Mouse (Mus musculus) lung, adult 2 months (tissue): Measurements from ENCODE around the gene Prr5.

ENCODE experiments used
- CTCF ChIP-seq: fragments of 200-500 bp; IDR thresholded peaks from 2 replicates; pipeline ENCODE4 v1.5.1; 2011; ENCODE audit warnings: mild to moderate bottlenecking, low read length, control low read depth; ENCODE audit not compliant: insufficient read depth
- POLR2A ChIP-seq: fragments of 200-500 bp; IDR thresholded peaks from 2 replicates; pipeline ENCODE4 v1.6.1; 2011; ENCODE audit warnings: low read depth, mild to moderate bottlenecking, control low read depth, low read length, borderline replicate concordance; ENCODE audit errors: extremely low read depth

GRCm38 (mm10) chr15:84679794-84680193, 10.4 kb downstream of the Prr5 start:
- TF ChIP-seq CTCF = no peak
- TF ChIP-seq POLR2A = no peak
